Mouse (Mus musculus) liver, adult 2 months (tissue): ENCODE results near the gene F13a1. TPM values are rescaled to one million over a fixed set of nuclear protein-coding genes. Genes with fewer than 3 reads are reported as not detected.

Experiments
- DNase-seq: peaks from one replicate; pipeline ENCODE4 v3.0.0-alpha.2; 2011; ENCODE audit warnings: low read depth, low spot score; ENCODE audit errors: extremely low read depth
- H3K27ac ChIP-seq: fragments of 200-500 bp; replicated peaks from 2 replicates; pipeline ENCODE4 v1.5.1; 2012; ENCODE audit warnings: low read depth, mild to moderate bottlenecking, control low read depth, inconsistent platforms, low read length; ENCODE audit not compliant: insufficient read depth
- H3K27me3 ChIP-seq: fragments of 200-500 bp; 2 replicates; pipeline ENCODE4 v1.6.1; 2012; ENCODE audit warnings: mild to moderate bottlenecking, moderate library complexity, low read length, inconsistent platforms; ENCODE audit not compliant: control insufficient read depth, insufficient read depth
- H3K36me3 ChIP-seq: fragments of 200-500 bp; 2 replicates; pipeline ENCODE4 v1.6.1; 2012; ENCODE audit warnings: low read length, inconsistent platforms; ENCODE audit not compliant: control insufficient read depth, insufficient read depth
- H3K4me1 ChIP-seq: fragments of 200-500 bp; 2 replicates; pipeline ENCODE4 v1.6.1; 2011; ENCODE audit warnings: low read length; ENCODE audit not compliant: control insufficient read depth, insufficient read depth
- H3K4me3 ChIP-seq: fragments of 200-500 bp; 2 replicates; pipeline ENCODE4 v1.5.1; 2011; ENCODE audit warnings: low read depth, mild to moderate bottlenecking, control low read depth, low read length, moderate library complexity; ENCODE audit not compliant: insufficient read depth
- H3K79me2 ChIP-seq: fragments of 200-500 bp; 2 replicates; pipeline ENCODE4 v1.6.1; 2012; ENCODE audit warnings: inconsistent platforms, mild to moderate bottlenecking, low read length, moderate library complexity; ENCODE audit not compliant: control insufficient read depth, insufficient read depth
- H3K9ac ChIP-seq: fragments of 200-500 bp; 2 replicates; pipeline ENCODE4 v1.6.1; 2012; ENCODE audit warnings: low read depth, mild to moderate bottlenecking, control low read depth, inconsistent platforms, low read length
- CTCF ChIP-seq: fragments of 200-500 bp; IDR thresholded peaks from 2 replicates; pipeline ENCODE4 v1.5.1; 2011; ENCODE audit warnings: low read depth, low read length, control low read depth
- POLR2A ChIP-seq: fragments of 200-500 bp; IDR thresholded peaks from 2 replicates; pipeline ENCODE4 v1.6.1; 2011; ENCODE audit warnings: low read length, control low read depth; ENCODE audit not compliant: insufficient read depth; ENCODE audit errors: extremely low read depth
- WGBS: fragments of 180-500 bp; shearing (Covaris S2); methylation state at CpG from one replicate; pipeline ENCODE4 v1.1.7; 2018; 5-methylcytosine and 5-hydroxymethylcytosine counted together
- polyA plus RNA-seq: library from polyadenylated mRNA; depleted of rRNA; stranded (reverse); fragments of >200 nt; gene quantifications from 2 replicates; pipeline ENCODE4 v1.2.3, GENCODE M21; 2012
- total RNA-seq: library from RNA; depleted of rRNA; stranded (reverse); fragments of >200 nt; gene quantifications from 2 replicates; pipeline ENCODE4 v1.2.3, GENCODE M21; 2014

The F13a1 gene
- total and polyA plus RNA-seq, 2 experiments = 0.02 to 0.28 TPM

- no peak for DNase-seq
Measured at GRCm38 (mm10) chr13:36839111-36839510, 210.9 kb downstream of the F13a1 start.

More at GRCm38 (mm10) chr13:36839111-36839510, 210.9 kb downstream of the F13a1 start:
- H3K79me2 ChIP-seq = no peaks in the 10 kb centered on the region
- no peaks in the 10 kb centered on the region for H3K36me3 ChIP-seq
- TF ChIP-seq POLR2A (no peak), CTCF (no peak)
- no peaks in the 10 kb centered on the region for H3K27me3 ChIP-seq
- no peaks in the 10 kb centered on the region for H3K4me1 ChIP-seq
- H3K27ac ChIP-seq = no peak overlapping the region
- H3K9ac ChIP-seq = no peak overlapping the region
- no peak overlapping the region for H3K4me3 ChIP-seq
- WGBS = 78% methylated on average over 3 of the region's 3 CpGs
